Mouse (Mus musculus): ENCODE data around the gene Efr3b. TPM values are rescaled to one million over a fixed set of nuclear protein-coding genes. Genes with fewer than 3 reads are reported as not detected.
"Not testable (repeated sequence)": the region's sequence is repeated elsewhere in the genome, so short reads cannot be mapped to it uniquely, and the experiment has no call there.

The Efr3b gene
- polyA plus RNA-seq, 1 experiment from 2014 or later, result 37.2 TPM

DNA sequence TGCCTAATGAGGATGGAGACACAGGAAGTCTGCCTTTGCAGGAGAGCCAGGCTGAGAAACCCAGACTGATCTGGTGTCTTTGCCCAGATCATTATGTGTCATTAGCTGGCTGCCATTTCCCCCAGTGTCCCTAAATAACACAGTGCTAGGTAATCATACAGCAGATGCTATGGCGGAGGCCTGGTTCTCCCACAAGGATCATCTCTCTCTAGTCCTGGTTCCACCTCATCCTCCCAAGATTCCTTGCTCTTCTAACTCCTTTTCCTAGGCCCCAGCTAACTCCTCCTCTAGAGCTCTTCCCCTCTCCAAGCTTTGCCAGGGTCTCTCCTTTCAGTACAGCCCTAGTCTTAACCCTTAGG, 57.7 kb downstream of the Efr3b start:
- peaks cover 2% of the 10 kb centered on the region; the same call in 1 of the 2 replicates for H3K36me3 ChIP-seq (ENCODE audit: control insufficient read depth, insufficient read depth)
- no peaks in the 10 kb centered on the region for H3K27me3 ChIP-seq (replicated peaks; ENCODE audit: control insufficient read depth, insufficient read depth, low read length)
- no peak overlapping the region for H3K9ac ChIP-seq (replicated peaks; ENCODE audit: low read depth, low read length)
- peak overlapping the region; percentile 13; the same call in 1 of the 2 replicates for H3K27ac ChIP-seq (ENCODE audit: low read length)
- no peak; the same call in 1 of the 2 replicates for ATAC-seq
- H3K9me3 ChIP-seq (ENCODE audit: control insufficient read depth, low read length), result no peaks in the 10 kb centered on the region
- peak overlapping the region; percentile 47 for H3K4me3 ChIP-seq (replicated peaks; ENCODE audit: low read length)
- WGBS, result 94% methylated on average over 1 of the region's 1 CpGs
- H3K4me1 ChIP-seq (replicated peaks; ENCODE audit: control insufficient read depth, insufficient read depth, low read length), result peaks cover 16% of the 10 kb centered on the region
- peak overlapping the region; percentile 79 for H3K4me2 ChIP-seq (ENCODE audit: low read length)

GRCm38 (mm10) chr12:3973169-3973568, 65.5 kb downstream of the Efr3b start:
- H3K9me3 ChIP-seq (ENCODE audit: control insufficient read depth, low read length); H3K4me3 ChIP-seq (replicated peaks; ENCODE audit: low read length); H3K4me2 ChIP-seq (ENCODE audit: low read length); H3K9ac ChIP-seq (replicated peaks; ENCODE audit: low read depth, low read length); H3K27ac ChIP-seq (ENCODE audit: low read length); H3K27me3 ChIP-seq (replicated peaks; ENCODE audit: control insufficient read depth, insufficient read depth, low read length); ATAC-seq; H3K4me1 ChIP-seq (replicated peaks; ENCODE audit: control insufficient read depth, insufficient read depth, low read length): not testable (repeated sequence)
- peaks cover 12% of the 10 kb centered on the region for H3K36me3 ChIP-seq (ENCODE audit: control insufficient read depth, insufficient read depth)
- 94% methylated on average over 6 of the region's 6 CpGs for WGBS

- Histone ChIP-seq H3K9me3 (ENCODE audit: control insufficient read depth, low read length) (no peaks in the 10 kb centered on the region), H3K4me2 (ENCODE audit: low read length) (no peak overlapping the region), H3K27me3 (replicated peaks; ENCODE audit: control insufficient read depth, insufficient read depth, low read length) (no peaks in the 10 kb centered on the region), H3K4me1 (replicated peaks; ENCODE audit: control insufficient read depth, insufficient read depth, low read length) (no peaks in the 10 kb centered on the region), H3K27ac (ENCODE audit: low read length) (no peak overlapping the region), H3K36me3 (ENCODE audit: control insufficient read depth, insufficient read depth) (peaks cover 7% of the 10 kb centered on the region), H3K9ac (replicated peaks; ENCODE audit: low read depth, low read length) (no peak overlapping the region), H3K4me3 (replicated peaks; ENCODE audit: low read length) (no peak overlapping the region)
- WGBS, result 67% methylated on average over 9 of the region's 9 CpGs
- ATAC-seq, result no peak
Measured at GRCm38 (mm10) chr12:3968380-3968779, 70.3 kb downstream of the Efr3b start.

GRCm38 (mm10) chr12:3967196-3967595, 71.5 kb downstream of the Efr3b start:
- H3K27me3 ChIP-seq (replicated peaks; ENCODE audit: control insufficient read depth, insufficient read depth, low read length), result no peaks in the 10 kb centered on the region
- H3K4me1 ChIP-seq (replicated peaks; ENCODE audit: control insufficient read depth, insufficient read depth, low read length), result no peaks in the 10 kb centered on the region
- H3K9ac ChIP-seq (replicated peaks; ENCODE audit: low read depth, low read length), result no peak overlapping the region
- no peak overlapping the region for H3K27ac ChIP-seq (ENCODE audit: low read length)
- no peak overlapping the region for H3K4me3 ChIP-seq (replicated peaks; ENCODE audit: low read length)
- H3K36me3 ChIP-seq (ENCODE audit: control insufficient read depth, insufficient read depth), result peaks cover 7% of the 10 kb centered on the region
- 90% methylated on average over 4 of the region's 4 CpGs for WGBS
- no peaks in the 10 kb centered on the region for H3K9me3 ChIP-seq (ENCODE audit: control insufficient read depth, low read length)
- no peak overlapping the region for H3K4me2 ChIP-seq (ENCODE audit: low read length)
- ATAC-seq, result no peak

GRCm38 (mm10) chr12:3960553-3960952, 78.2 kb downstream of the Efr3b start:
- H3K4me2 ChIP-seq (ENCODE audit: low read length), result peak overlapping the region; percentile 62
- no peaks in the 10 kb centered on the region for H3K9me3 ChIP-seq (ENCODE audit: control insufficient read depth, low read length)
- H3K9ac ChIP-seq (replicated peaks; ENCODE audit: low read depth, low read length), result peak overlapping the region; percentile 93
- H3K27me3 ChIP-seq (replicated peaks; ENCODE audit: control insufficient read depth, insufficient read depth, low read length), result peaks cover 10% of the 10 kb centered on the region; the same call in 1 of the 2 replicates
- H3K27ac ChIP-seq (ENCODE audit: low read length), result peak overlapping the region; percentile 85
- no peaks in the 10 kb centered on the region; the same call in 1 of the 2 replicates for H3K36me3 ChIP-seq (ENCODE audit: control insufficient read depth, insufficient read depth)
- no peak for ATAC-seq
- peak overlapping the region; percentile 76 for H3K4me3 ChIP-seq (replicated peaks; ENCODE audit: low read length)
- WGBS, result 43% methylated on average over 4 of the region's 4 CpGs
- peaks cover 6% of the 10 kb centered on the region for H3K4me1 ChIP-seq (replicated peaks; ENCODE audit: control insufficient read depth, insufficient read depth, low read length)

DNA sequence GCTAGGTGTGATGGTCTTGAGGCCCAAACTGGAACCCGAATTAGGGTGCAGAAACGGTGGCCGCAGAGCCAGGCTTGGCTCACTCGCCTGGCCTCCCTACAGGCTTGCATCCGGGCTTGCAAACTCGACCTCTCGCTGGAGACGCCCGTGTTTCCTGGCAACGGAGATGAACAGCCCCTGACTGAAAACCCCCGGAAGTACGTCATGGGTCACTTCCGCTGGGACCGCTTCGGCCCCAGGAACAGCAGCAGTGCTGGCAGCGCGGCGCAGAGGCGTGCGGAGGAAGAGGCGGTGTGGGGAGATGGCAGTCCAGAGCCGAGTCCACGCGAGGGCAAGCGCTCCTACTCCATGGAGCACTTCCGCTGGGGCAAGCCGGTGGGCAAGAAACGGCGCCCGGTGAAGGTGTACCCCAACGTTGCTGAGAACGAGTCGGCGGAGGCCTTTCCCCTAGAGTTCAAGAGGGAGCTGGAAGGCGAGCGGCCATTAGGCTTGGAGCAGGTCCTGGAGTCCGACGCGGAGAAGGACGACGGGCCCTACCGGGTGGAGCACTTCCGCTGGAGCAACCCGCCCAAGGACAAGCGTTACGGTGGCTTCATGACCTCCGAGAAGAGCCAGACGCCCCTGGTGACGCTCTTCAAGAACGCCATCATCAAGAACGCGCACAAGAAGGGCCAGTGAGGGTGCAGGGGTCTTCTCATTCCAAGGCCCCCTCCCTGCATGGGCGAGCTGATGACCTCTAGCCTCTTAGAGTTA, 78.7 kb downstream of the Efr3b start:
- peak overlapping the region; percentile 85 for H3K27ac ChIP-seq (ENCODE audit: low read length)
- H3K27me3 ChIP-seq (replicated peaks; ENCODE audit: control insufficient read depth, insufficient read depth, low read length), result peaks cover 15% of the 10 kb centered on the region
- no peaks in the 10 kb centered on the region; the same call in 1 of the 2 replicates for H3K36me3 ChIP-seq (ENCODE audit: control insufficient read depth, insufficient read depth)
- 3% methylated on average over 53 of the region's 53 CpGs for WGBS
- peak overlapping the region; percentile 76 for H3K4me3 ChIP-seq (replicated peaks; ENCODE audit: low read length)
- no peaks in the 10 kb centered on the region for H3K9me3 ChIP-seq (ENCODE audit: control insufficient read depth, low read length)
- H3K4me2 ChIP-seq (ENCODE audit: low read length), result peak overlapping the region; percentile 62
- peaks cover 6% of the 10 kb centered on the region for H3K4me1 ChIP-seq (replicated peaks; ENCODE audit: control insufficient read depth, insufficient read depth, low read length)
- H3K9ac ChIP-seq (replicated peaks; ENCODE audit: low read depth, low read length), result peak overlapping the region; percentile 93
- ATAC-seq, result peak; percentile 97

DNA sequence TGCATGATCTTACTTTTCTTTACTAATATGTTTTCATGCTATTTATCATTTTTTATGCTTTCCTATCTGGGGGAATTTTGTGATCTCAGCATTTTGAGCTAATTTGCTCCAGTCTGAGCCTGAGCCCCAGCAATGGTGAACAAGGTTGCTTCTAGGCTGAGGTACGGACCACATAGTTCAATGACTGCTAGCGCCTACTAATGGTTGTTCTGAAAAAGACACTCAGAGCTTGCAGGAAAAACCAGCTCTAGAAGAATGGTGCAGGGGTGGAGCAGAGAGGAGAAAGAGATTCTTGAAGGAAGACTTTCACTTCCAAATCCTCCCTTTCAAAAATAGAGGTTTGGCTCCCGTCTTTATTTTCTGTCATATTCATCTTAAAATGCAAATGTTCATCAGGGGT, 82.4 kb downstream of the Efr3b start:
- no peak overlapping the region for H3K4me2 ChIP-seq (ENCODE audit: low read length)
- WGBS, result 12% methylated on average over 3 of the region's 3 CpGs
- no peaks in the 10 kb centered on the region for H3K36me3 ChIP-seq (ENCODE audit: control insufficient read depth, insufficient read depth)
- ATAC-seq, result no peak
- H3K9me3 ChIP-seq (ENCODE audit: control insufficient read depth, low read length), result no peaks in the 10 kb centered on the region
- no peak overlapping the region for H3K9ac ChIP-seq (replicated peaks; ENCODE audit: low read depth, low read length)
- H3K27ac ChIP-seq (ENCODE audit: low read length), result no peak overlapping the region
- H3K27me3 ChIP-seq (replicated peaks; ENCODE audit: control insufficient read depth, insufficient read depth, low read length), result peaks cover 26% of the 10 kb centered on the region
- H3K4me3 ChIP-seq (replicated peaks; ENCODE audit: low read length), result no peak overlapping the region
- peaks cover 9% of the 10 kb centered on the region for H3K4me1 ChIP-seq (replicated peaks; ENCODE audit: control insufficient read depth, insufficient read depth, low read length)

DNA sequence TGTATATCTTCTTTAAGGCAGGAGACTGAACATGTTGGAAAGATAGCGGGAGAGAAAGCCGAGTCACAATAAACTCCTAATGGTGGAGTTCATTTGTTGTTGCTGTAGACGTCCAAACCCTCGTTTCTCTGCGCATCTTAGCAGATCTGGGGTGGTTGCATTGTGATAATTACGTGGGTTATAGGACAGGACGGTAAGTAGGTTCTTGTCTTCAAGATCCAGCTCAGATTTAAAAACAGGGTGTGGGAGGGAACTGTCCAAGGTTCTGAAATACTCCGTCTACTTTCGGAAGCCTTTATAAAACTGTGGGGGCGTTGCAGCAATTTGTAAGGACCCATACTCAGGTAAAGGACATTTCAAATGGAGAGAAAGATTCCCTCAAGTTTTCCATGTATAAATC, 83.3 kb downstream of the Efr3b start:
- Histone ChIP-seq H3K4me1 (replicated peaks; ENCODE audit: control insufficient read depth, insufficient read depth, low read length) (peaks cover 6% of the 10 kb centered on the region), H3K27me3 (replicated peaks; ENCODE audit: control insufficient read depth, insufficient read depth, low read length) (peaks cover 26% of the 10 kb centered on the region), H3K27ac (ENCODE audit: low read length) (no peak overlapping the region), H3K9me3 (ENCODE audit: control insufficient read depth, low read length) (no peaks in the 10 kb centered on the region), H3K4me3 (replicated peaks; ENCODE audit: low read length) (no peak overlapping the region), H3K36me3 (ENCODE audit: control insufficient read depth, insufficient read depth) (no peaks in the 10 kb centered on the region), H3K4me2 (ENCODE audit: low read length) (no peak overlapping the region), H3K9ac (replicated peaks; ENCODE audit: low read depth, low read length) (no peak overlapping the region)
- WGBS, result 30% methylated on average over 10 of the region's 10 CpGs
- ATAC-seq, result no peak

DNA sequence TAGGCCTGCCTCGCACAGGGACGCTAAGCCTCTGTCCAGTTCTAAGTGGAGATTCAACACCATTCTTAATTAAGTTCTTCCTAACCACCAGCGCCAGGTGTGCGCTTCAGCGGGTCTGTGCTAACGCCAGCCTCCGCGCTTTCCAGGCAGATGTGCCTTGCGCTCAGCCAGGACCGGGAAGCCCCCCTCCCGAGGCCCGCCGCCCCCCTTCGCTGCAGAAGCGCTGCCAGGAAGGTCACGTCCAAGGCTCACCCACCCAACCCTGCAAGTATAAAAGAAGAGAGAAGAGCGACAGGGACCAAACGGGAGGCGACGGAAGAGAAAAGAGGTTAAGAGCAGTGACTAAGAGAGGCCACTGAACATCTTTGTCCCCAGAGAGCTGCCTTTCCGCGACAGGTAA, 84.1 kb downstream of the Efr3b start, which contains the start of gene Pomc:
TSS of gene Pomc (plus strand) at position 301 of the 400 bp plus-strand sequence.
- peaks cover 26% of the 10 kb centered on the region for H3K27me3 ChIP-seq (replicated peaks; ENCODE audit: control insufficient read depth, insufficient read depth, low read length)
- ATAC-seq, result no peak
- no peak within 1 kb of the TSS for H3K27ac ChIP-seq (ENCODE audit: low read length)
- H3K9ac ChIP-seq (replicated peaks; ENCODE audit: low read depth, low read length), result no peak within 1 kb of the TSS
- H3K4me3 ChIP-seq (replicated peaks; ENCODE audit: low read length), result no peak within 1 kb of the TSS
- no peaks in the 10 kb centered on the region for H3K36me3 ChIP-seq (ENCODE audit: control insufficient read depth, insufficient read depth)
- H3K4me1 ChIP-seq (replicated peaks; ENCODE audit: control insufficient read depth, insufficient read depth, low read length), result peaks cover 5% of the 10 kb centered on the region
- no peak within 1 kb of the TSS for H3K4me2 ChIP-seq (ENCODE audit: low read length)
- 17% methylated on average over 22 of the region's 22 CpGs for WGBS
- H3K9me3 ChIP-seq (ENCODE audit: control insufficient read depth, low read length), result no peaks in the 10 kb centered on the region
